Mouse (Mus musculus): ENCODE data around the gene Cfap65.

DNA sequence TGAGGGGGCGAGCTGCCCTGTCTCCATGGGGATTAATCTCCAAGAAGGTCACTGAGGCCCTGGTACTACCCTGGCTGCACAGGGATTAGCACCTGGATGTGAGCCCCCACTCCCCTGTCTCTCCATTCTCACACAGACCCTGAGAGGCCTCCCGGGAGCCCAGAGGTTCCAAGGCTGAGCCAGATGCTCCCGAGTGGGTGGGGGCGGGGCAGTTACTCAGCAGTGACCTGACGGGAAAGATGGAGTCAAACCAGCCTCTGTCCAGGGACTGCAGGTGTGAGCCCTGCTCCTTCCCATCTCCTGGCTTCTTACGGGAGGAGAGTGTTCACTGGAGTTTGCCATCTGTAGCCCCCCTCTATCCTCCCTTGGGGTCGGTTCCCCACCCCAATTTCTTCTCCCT is 37.4 kb downstream of the Cfap65 start:
- TF ChIP-seq CTCF (IDR thresholded peaks at IDR 0.05; ENCODE audit: low read depth): no peak
- TF ChIP-seq EP300 (IDR thresholded peaks at IDR 0.05; ENCODE audit: low read depth): no peak

All from liver, embryonic 14.5 days (tissue).